Mouse (Mus musculus) testis, adult 2 months (tissue): Measurements from ENCODE around the gene Myo1b.

ENCODE experiments used
- CTCF ChIP-seq: fragments of 200-500 bp; IDR thresholded peaks from 2 replicates; pipeline ENCODE4 v1.5.1; 2012; ENCODE audit warnings: low read depth, mild to moderate bottlenecking, inconsistent platforms, low read length, moderate library complexity; ENCODE audit not compliant: control insufficient read depth, insufficient read depth, insufficient replicate concordance
- POLR2A ChIP-seq: fragments of 200-500 bp; IDR thresholded peaks from 2 replicates; pipeline ENCODE4 v1.6.1; 2012; ENCODE audit warnings: low read depth, mild to moderate bottlenecking, inconsistent platforms, low read length, moderate library complexity; ENCODE audit not compliant: control insufficient read depth

GRCm38 (mm10) chr1:51897160-51897572 is 18.7 kb downstream of the Myo1b start:
- TF ChIP-seq POLR2A (no peak), CTCF (no peak)
